Mouse (Mus musculus) heart, postnatal 0 days (tissue): ENCODE results near the gene Runx3.

Source experiments
- CTCF ChIP-seq: IDR thresholded peaks from 2 replicates; pipeline ENCODE4 v1.5.1; 2016; ENCODE audit warnings: antibody characterized with exemption, control low read depth, low read depth
- EP300 ChIP-seq: IDR thresholded peaks from 2 replicates; pipeline ENCODE4 v1.6.1; 2016; ENCODE audit warnings: antibody characterized with exemption, low read depth

GRCm38 (mm10) chr4:135130156-135130555, 9.7 kb downstream of the Runx3 start:
- no peak for TF ChIP-seq CTCF
- no peak for TF ChIP-seq EP300
